Mouse (Mus musculus): Measurements from ENCODE around the gene Snrpa1. TPM values are rescaled to one million over a fixed set of nuclear protein-coding genes. Genes with fewer than 3 reads are reported as not detected.
A peak's percentile ranks its signal among the peaks of the same experiment; 100 is the strongest.

Gene Snrpa1
- total and polyA plus RNA-seq, 3 experiments, result 146 to 189 (median 189) TPM

- Histone ChIP-seq H3K79me2 (replicated peaks; ENCODE audit: control insufficient read depth, extremely low read depth, insufficient read depth, poor library complexity, severe bottlenecking) (peaks cover 44% of the 10 kb centered on the region), H3K9ac (ENCODE audit: insufficient read depth, low read depth) (peak overlapping the region; percentile 68), H3K4me1 (ENCODE audit: control insufficient read depth in 1 of 2, insufficient read depth in 2 of 2) (peaks cover 4 to 22% of the 10 kb centered on the region in 2 experiments; a peak in 3 of 4 replicates), H3K4me2 (ENCODE audit: insufficient read depth, low read depth, poor library complexity, severe bottlenecking) (peak overlapping the region; percentile 67), H3K36me3 (replicated peaks in 1 of 2; ENCODE audit: control insufficient read depth in 1 of 2, insufficient read depth in 1 of 2, low read length in 1 of 2) (peaks cover 14 to 32% of the 10 kb centered on the region in 2 experiments), H3K27ac (ENCODE audit: insufficient read depth, low read depth) (no peak overlapping the region), H3K9me3 (replicated peaks; ENCODE audit: low read length) (no peaks in the 10 kb centered on the region), H3K27me3 (replicated peaks) (no peaks in the 10 kb centered on the region), H3K4me3 (replicated peaks in 1 of 3; ENCODE audit: low read depth in 2 of 3, low read length in 2 of 3, poor library complexity in 1 of 3) (peak overlapping the region; percentile 70 to 93 (median 93))
- TF ChIP-seq EP300 (IDR thresholded peaks at IDR 0.05; ENCODE audit: low read length), result no peak
- TF ChIP-seq MAZ (IDR thresholded peaks at IDR 0.05; ENCODE audit: low read depth, low read length), result peak; percentile 85; the same call in 1 of the 2 replicates
- peak; percentile 81 for TF ChIP-seq NELFE (IDR thresholded peaks at IDR 0.05; ENCODE audit: low read depth, low read length)
- no peak for TF ChIP-seq CHD2 (IDR thresholded peaks at IDR 0.05; ENCODE audit: low read length)
- TF ChIP-seq SIN3A (IDR thresholded peaks at IDR 0.05; ENCODE audit: low read length), result peak; percentile 97
- no peak for TF ChIP-seq ETS1 (conservative IDR thresholded peaks at IDR 0.05; ENCODE audit: low read depth, low read length)
- TF ChIP-seq IRF4 (IDR thresholded peaks at IDR 0.05; ENCODE audit: low read depth, low read length), result peak; percentile 73
- no peak for TF ChIP-seq USF1 (IDR thresholded peaks at IDR 0.05; ENCODE audit: low read depth, low read length)
- no peak for TF ChIP-seq RAD21 (IDR thresholded peaks at IDR 0.05; ENCODE audit: low read depth, low read length)
- peak; percentile 94 for TF ChIP-seq HCFC1 (IDR thresholded peaks at IDR 0.05; ENCODE audit: low read depth, low read length)
- TF ChIP-seq E2F4 (IDR thresholded peaks at IDR 0.05; ENCODE audit: insufficient replicate concordance, low read depth, low read length), result peak; percentile 73; the same call in 1 of the 2 replicates
- TF ChIP-seq TCF12 (IDR thresholded peaks at IDR 0.05; ENCODE audit: low read depth, low read length), result peak; percentile 90
- peak; percentile 89 for TF ChIP-seq POLR2A (IDR thresholded peaks at IDR 0.05; ENCODE audit: low read depth, low read length)
- no peak for TF ChIP-seq CHD1 (IDR thresholded peaks at IDR 0.05; ENCODE audit: low read depth, low read length)
- no peak for TF ChIP-seq BHLHE40 (IDR thresholded peaks at IDR 0.05; ENCODE audit: low read depth, low read length)
- TF ChIP-seq GABPA (IDR thresholded peaks at IDR 0.05; ENCODE audit: insufficient replicate concordance, low read depth, low read length), result peak; percentile 9; the same call in 1 of the 2 replicates
- TF ChIP-seq MAX (IDR thresholded peaks at IDR 0.05; ENCODE audit: low read length), result peak; percentile 82
- no peak for TF ChIP-seq SMC3 (IDR thresholded peaks at IDR 0.05; ENCODE audit: low read depth, low read length)
- peak; percentile 92; the same call in 1 of the 2 replicates for TF ChIP-seq KAT2A (IDR thresholded peaks at IDR 0.05; ENCODE audit: insufficient replicate concordance, low read length)
- TF ChIP-seq ZKSCAN1 (IDR thresholded peaks at IDR 0.05; ENCODE audit: borderline replicate concordance, low read depth, low read length), result no peak
- TF ChIP-seq TBP (conservative IDR thresholded peaks at IDR 0.05; ENCODE audit: low read depth, low read length), result 0 out of 2 replicates have a peak, but pooled peaks have one; percentile 64
- no peak for TF ChIP-seq MAFK (IDR thresholded peaks at IDR 0.05; ENCODE audit: insufficient replicate concordance, low read length)
- peak; percentile 94 for TF ChIP-seq MXI1 (IDR thresholded peaks at IDR 0.05; ENCODE audit: low read depth, low read length)
- TF ChIP-seq POLR2AphosphoS2 (IDR thresholded peaks at IDR 0.05; ENCODE audit: low read depth, low read length), result peak; percentile 60; the same call in 1 of the 2 replicates
- TF ChIP-seq MEF2A (IDR thresholded peaks at IDR 0.05; ENCODE audit: borderline replicate concordance, low read depth, low read length), result peak; percentile 35; the same call in 1 of the 2 replicates
- TF ChIP-seq MYC (IDR thresholded peaks at IDR 0.05; ENCODE audit: low read depth, low read length), result peak; percentile 72
- TF ChIP-seq ELF1 (IDR thresholded peaks at IDR 0.05; ENCODE audit: low read depth, low read length), result peak; percentile 76
- peak; percentile 79 for TF ChIP-seq UBTF (IDR thresholded peaks at IDR 0.05; ENCODE audit: low read depth, low read length)
- TF ChIP-seq NRF1 (IDR thresholded peaks at IDR 0.05; ENCODE audit: low read depth, low read length), result peak; percentile 47; the same call in 1 of the 2 replicates
- peak; percentile 78; the same call in 1 of the 2 replicates for TF ChIP-seq ZMIZ1 (IDR thresholded peaks at IDR 0.05; ENCODE audit: low read depth, low read length)
- DNase-seq (ENCODE audit: extremely low read depth), result peak; percentile 77
- in situ Hi-C loops (cut with MboI; ENCODE audit: low pct_ligation_motif_present, low pct_unique_long_range_greater_than_20kb, low sequenced_read_pairs) (no loop called here), dilution Hi-C loops (cut with MboI; ENCODE audit: extremely low pct_ligation_motif_present, extremely low pct_unique_long_range_greater_than_20kb, low sequenced_read_pairs) (no loop called here)
Measured at GRCm38 (mm10) chr7:66060066-66060956, 1.5 kb downstream of the Snrpa1 start.
